Mouse (Mus musculus): ENCODE data around the gene Gxylt2. TPM values are rescaled to one million over a fixed set of nuclear protein-coding genes. Genes with fewer than 3 reads are reported as not detected.

Gene Gxylt2
- polyA plus RNA-seq, 1 experiment from 2014 or later, result 5.5 TPM

GRCm38 (mm10) chr6:100699986-100700385, 4.5 kb upstream of the Gxylt2 start:
- Histone ChIP-seq H3K9me3 (no peaks in the 10 kb centered on the region), H3K4me1 (peaks cover 1% of the 10 kb centered on the region; the same call in 1 of the 2 replicates), H3K36me3 (no peaks in the 10 kb centered on the region), H3K4me3 (no peak overlapping the region), H3K4me2 (replicated peaks) (no peak overlapping the region), H3K9ac (no peak overlapping the region), H3K27me3 (replicated peaks) (peaks cover 10% of the 10 kb centered on the region), H3K27ac (no peak overlapping the region)
- 84% methylated on average over 5 of the region's 5 CpGs for WGBS
- ATAC-seq (ENCODE audit: low FRiP score, low read depth), result no peak

- H3K4me2 ChIP-seq (replicated peaks), result no peak overlapping the region
- no peak overlapping the region for H3K4me3 ChIP-seq
- no peak overlapping the region for H3K9ac ChIP-seq
- H3K9me3 ChIP-seq, result no peaks in the 10 kb centered on the region
- H3K36me3 ChIP-seq, result no peaks in the 10 kb centered on the region
- H3K27me3 ChIP-seq (replicated peaks), result peaks cover 18% of the 10 kb centered on the region
- no peak overlapping the region for H3K27ac ChIP-seq
- 83% methylated on average over 5 of the region's 5 CpGs for WGBS
- peaks cover 8% of the 10 kb centered on the region; the same call in 1 of the 2 replicates for H3K4me1 ChIP-seq
- no peak for ATAC-seq (ENCODE audit: low FRiP score, low read depth)
Observed at GRCm38 (mm10) chr6:100700774-100701173, 3.8 kb upstream of the Gxylt2 start.

GRCm38 (mm10) chr6:100704197-100704573, 349 bp upstream of the Gxylt2 start:
- peaks cover 8% of the 10 kb centered on the region; the same call in 1 of the 2 replicates for H3K4me1 ChIP-seq
- H3K4me3 ChIP-seq, result peak overlapping the region; percentile 58
- peak overlapping the region; percentile 89 for H3K4me2 ChIP-seq (replicated peaks)
- peak overlapping the region; percentile 66 for H3K9ac ChIP-seq
- no peaks in the 10 kb centered on the region for H3K9me3 ChIP-seq
- 38% methylated on average over 8 of the region's 8 CpGs for WGBS
- no peaks in the 10 kb centered on the region for H3K36me3 ChIP-seq
- no peak overlapping the region for H3K27ac ChIP-seq
- peaks cover 20% of the 10 kb centered on the region for H3K27me3 ChIP-seq (replicated peaks)
- no peak; the same call in 1 of the 2 replicates for ATAC-seq (ENCODE audit: low FRiP score, low read depth)

GRCm38 (mm10) chr6:100705366-100705811, 855 bp downstream of the Gxylt2 start:
- no peaks in the 10 kb centered on the region for H3K9me3 ChIP-seq
- peaks cover 20% of the 10 kb centered on the region for H3K27me3 ChIP-seq (replicated peaks)
- 3% methylated on average over 15 of the region's 15 CpGs for WGBS
- H3K36me3 ChIP-seq, result no peaks in the 10 kb centered on the region
- H3K4me1 ChIP-seq, result peaks cover 8% of the 10 kb centered on the region; the same call in 1 of the 2 replicates
- no peak for ATAC-seq (ENCODE audit: low FRiP score, low read depth)
- peak overlapping the region; percentile 89 for H3K4me2 ChIP-seq (replicated peaks)
- no peak overlapping the region for H3K9ac ChIP-seq
- H3K4me3 ChIP-seq, result peak overlapping the region; percentile 58
- H3K27ac ChIP-seq, result no peak overlapping the region

GRCm38 (mm10) chr6:100706861-100707260, 2.3 kb downstream of the Gxylt2 start:
- H3K36me3 ChIP-seq, result no peaks in the 10 kb centered on the region
- no peak overlapping the region for H3K9ac ChIP-seq
- 76% methylated on average over 6 of the region's 6 CpGs for WGBS
- H3K4me2 ChIP-seq (replicated peaks), result no peak overlapping the region
- no peaks in the 10 kb centered on the region for H3K9me3 ChIP-seq
- H3K27me3 ChIP-seq (replicated peaks), result peaks cover 20% of the 10 kb centered on the region
- no peak overlapping the region for H3K4me3 ChIP-seq
- ATAC-seq (ENCODE audit: low FRiP score, low read depth), result no peak
- H3K27ac ChIP-seq, result no peak overlapping the region
- peaks cover 8% of the 10 kb centered on the region; the same call in 1 of the 2 replicates for H3K4me1 ChIP-seq

- no peak for ATAC-seq (ENCODE audit: low FRiP score, low read depth)
- Histone ChIP-seq H3K9ac (no peak overlapping the region), H3K36me3 (no peaks in the 10 kb centered on the region), H3K4me3 (no peak overlapping the region), H3K27ac (no peak overlapping the region), H3K4me1 (peaks cover 8% of the 10 kb centered on the region; the same call in 1 of the 2 replicates), H3K27me3 (replicated peaks) (peaks cover 20% of the 10 kb centered on the region), H3K4me2 (replicated peaks) (no peak overlapping the region), H3K9me3 (no peaks in the 10 kb centered on the region)
- 59% methylated on average over 7 of the region's 7 CpGs for WGBS
Observed at GRCm38 (mm10) chr6:100707557-100707956, 3.0 kb downstream of the Gxylt2 start.

- Histone ChIP-seq H3K9ac (no peak overlapping the region), H3K9me3 (no peaks in the 10 kb centered on the region), H3K27me3 (replicated peaks) (peaks cover 20% of the 10 kb centered on the region), H3K4me3 (no peak overlapping the region), H3K4me2 (replicated peaks) (no peak overlapping the region), H3K36me3 (no peaks in the 10 kb centered on the region), H3K4me1 (peaks cover 8% of the 10 kb centered on the region; the same call in 1 of the 2 replicates), H3K27ac (no peak overlapping the region)
- ATAC-seq (ENCODE audit: low FRiP score, low read depth), result no peak
- WGBS, result 82% methylated on average over 1 of the region's 1 CpGs
Observed at GRCm38 (mm10) chr6:100708248-100708647, 3.7 kb downstream of the Gxylt2 start.

GRCm38 (mm10) chr6:100708996-100709395, 4.5 kb downstream of the Gxylt2 start:
- H3K9me3 ChIP-seq, result no peaks in the 10 kb centered on the region
- no peak overlapping the region for H3K4me2 ChIP-seq (replicated peaks)
- no peak overlapping the region for H3K4me3 ChIP-seq
- no peak overlapping the region for H3K9ac ChIP-seq
- H3K27ac ChIP-seq, result no peak overlapping the region
- peaks cover 20% of the 10 kb centered on the region for H3K27me3 ChIP-seq (replicated peaks)
- H3K36me3 ChIP-seq, result no peaks in the 10 kb centered on the region
- 86% methylated on average over 9 of the region's 9 CpGs for whole genome bisulfite sequencing
- ATAC-seq (ENCODE audit: low FRiP score, low read depth), result no peak
- peaks cover 8% of the 10 kb centered on the region; the same call in 1 of the 2 replicates for H3K4me1 ChIP-seq

- no peak overlapping the region for H3K9ac ChIP-seq
- no peak for ATAC-seq (ENCODE audit: low FRiP score, low read depth)
- no peaks in the 10 kb centered on the region for H3K9me3 ChIP-seq
- no peaks in the 10 kb centered on the region for H3K36me3 ChIP-seq
- no peak overlapping the region for H3K4me2 ChIP-seq (replicated peaks)
- peaks cover 15% of the 10 kb centered on the region for H3K27me3 ChIP-seq (replicated peaks)
- 21% methylated on average over 7 of the region's 7 CpGs for WGBS
- H3K27ac ChIP-seq, result no peak overlapping the region
- H3K4me3 ChIP-seq, result no peak overlapping the region
- H3K4me1 ChIP-seq, result peaks cover 8% of the 10 kb centered on the region; the same call in 1 of the 2 replicates
Observed at GRCm38 (mm10) chr6:100709483-100709882, 4.9 kb downstream of the Gxylt2 start.

GRCm38 (mm10) chr6:100710170-100710569, 5.6 kb downstream of the Gxylt2 start:
- no peak overlapping the region for H3K4me3 ChIP-seq
- 41% methylated on average over 4 of the region's 4 CpGs for WGBS
- no peaks in the 10 kb centered on the region for H3K9me3 ChIP-seq
- peaks cover 8% of the 10 kb centered on the region for H3K27me3 ChIP-seq (replicated peaks)
- peaks cover 5% of the 10 kb centered on the region; the same call in 1 of the 2 replicates for H3K4me1 ChIP-seq
- H3K9ac ChIP-seq, result no peak overlapping the region
- H3K27ac ChIP-seq, result no peak overlapping the region
- H3K4me2 ChIP-seq (replicated peaks), result no peak overlapping the region
- H3K36me3 ChIP-seq, result no peaks in the 10 kb centered on the region
- no peak for ATAC-seq (ENCODE audit: low FRiP score, low read depth)

GRCm38 (mm10) chr6:100710866-100711265, 6.3 kb downstream of the Gxylt2 start:
- Histone ChIP-seq H3K9ac (no peak overlapping the region), H3K27me3 (replicated peaks) (peaks cover 2% of the 10 kb centered on the region; the same call in 1 of the 2 replicates), H3K4me3 (no peak overlapping the region), H3K27ac (no peak overlapping the region), H3K36me3 (no peaks in the 10 kb centered on the region), H3K9me3 (no peaks in the 10 kb centered on the region), H3K4me2 (replicated peaks) (no peak overlapping the region), H3K4me1 (no peaks in the 10 kb centered on the region)
- ATAC-seq (ENCODE audit: low FRiP score, low read depth), result no peak
- 82% methylated on average over 5 of the region's 5 CpGs for WGBS

- H3K9ac ChIP-seq, result no peak overlapping the region
- no peak for ATAC-seq (ENCODE audit: low FRiP score, low read depth)
- no peaks in the 10 kb centered on the region for H3K4me1 ChIP-seq
- H3K27ac ChIP-seq, result no peak overlapping the region
- H3K36me3 ChIP-seq, result no peaks in the 10 kb centered on the region
- WGBS, result 88% methylated on average over 8 of the region's 8 CpGs
- H3K4me3 ChIP-seq, result no peak overlapping the region
- no peak overlapping the region for H3K4me2 ChIP-seq (replicated peaks)
- H3K27me3 ChIP-seq (replicated peaks), result no peaks in the 10 kb centered on the region
- H3K9me3 ChIP-seq, result no peaks in the 10 kb centered on the region
Observed at GRCm38 (mm10) chr6:100715296-100715828, 10.8 kb downstream of the Gxylt2 start.

- no peaks in the 10 kb centered on the region for H3K36me3 ChIP-seq
- H3K4me1 ChIP-seq, result no peaks in the 10 kb centered on the region
- H3K27me3 ChIP-seq (replicated peaks), result no peaks in the 10 kb centered on the region
- no peak overlapping the region for H3K27ac ChIP-seq
- WGBS, result 81% methylated on average over 7 of the region's 7 CpGs
- no peak for ATAC-seq (ENCODE audit: low FRiP score, low read depth)
- H3K9me3 ChIP-seq, result no peaks in the 10 kb centered on the region
- no peak overlapping the region for H3K9ac ChIP-seq
- no peak overlapping the region for H3K4me3 ChIP-seq
- no peak overlapping the region for H3K4me2 ChIP-seq (replicated peaks)
Observed at GRCm38 (mm10) chr6:100716152-100716551, 11.6 kb downstream of the Gxylt2 start.
